ENCODE assay signal across 8 mouse cellular contexts in the genomic region with DNA sequence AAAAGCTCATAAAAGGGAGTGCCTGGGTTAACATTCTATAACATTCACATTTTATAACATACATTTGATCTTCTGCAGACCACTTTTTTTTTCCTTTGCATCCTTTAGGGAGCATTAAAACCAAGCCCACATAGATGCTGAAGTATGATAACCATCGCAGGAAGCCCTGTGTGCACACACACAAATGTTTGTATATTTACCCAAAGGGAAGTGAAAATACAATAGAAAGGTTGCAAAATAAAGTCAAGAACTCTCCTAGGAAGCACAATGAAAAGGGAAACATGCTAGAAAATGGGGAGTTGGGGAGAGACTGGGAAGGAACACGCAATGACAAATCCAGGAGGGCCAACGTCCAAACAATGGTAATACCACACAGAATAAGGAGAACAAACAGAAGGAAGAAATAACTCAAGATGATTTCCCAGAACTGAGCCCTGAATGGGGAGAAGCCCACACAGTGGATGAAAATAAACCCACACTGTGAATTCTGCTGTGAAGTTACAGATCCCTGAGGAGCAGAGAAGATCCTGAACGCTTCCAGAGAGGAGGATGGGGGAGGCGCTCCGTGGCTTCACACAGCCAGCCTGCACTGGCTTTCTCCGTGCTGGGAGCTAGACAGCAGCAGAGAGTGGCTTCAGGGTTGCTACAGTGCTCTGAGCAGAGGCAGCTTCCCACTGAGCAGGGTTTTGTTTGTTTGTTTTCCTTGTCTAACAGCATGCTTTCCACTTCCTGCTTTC. TPM values are rescaled to one million over a fixed set of nuclear protein-coding genes. Genes with fewer than 3 reads are reported as not detected.
DNase-seq lines count a peak whose midpoint lies in the region; ATAC-seq and TF ChIP-seq lines count a peak whose summit lies in the region.

No protein-coding gene starts in this region.

- no peaks in the 10 kb centered on the region for H3K4me1 ChIP-seq in kidney, postnatal 0 days (replicated peaks; ENCODE audit: insufficient read depth, low read length)
- H3K4me1 ChIP-seq in midbrain, embryonic 16.5 days (ENCODE audit: control insufficient read depth, insufficient read depth, low read length), result peaks cover 9% of the 10 kb centered on the region

- no peaks in the 10 kb centered on the region for H3K27me3 ChIP-seq in kidney, postnatal 0 days (ENCODE audit: insufficient read depth, low read length)
- no peaks in the 10 kb centered on the region for H3K27me3 ChIP-seq in midbrain, embryonic 16.5 days (ENCODE audit: control insufficient read depth, insufficient read depth, low read depth, low read length)

- H3K4me2 ChIP-seq in kidney, postnatal 0 days (ENCODE audit: low read length), result peak overlapping the region; percentile 5; the same call in 1 of the 2 replicates
- no peak overlapping the region; the same call in 1 of the 2 replicates for H3K4me2 ChIP-seq in midbrain, embryonic 16.5 days (ENCODE audit: low read length)

- H3K27ac ChIP-seq in kidney, postnatal 0 days, result peak overlapping the region; percentile 63; the same call in 1 of the 2 replicates
- 0 out of 2 replicates have a peak overlapping the region, but pooled peaks have one; percentile 17 for H3K27ac ChIP-seq in midbrain, embryonic 16.5 days (ENCODE audit: low read length)

- intact Hi-C loops in gastrocnemius, postnatal 14 days (cut with DNase I; ENCODE audit: low total_unique reads), result loop anchor here (10.0 kb wide), 2 partner anchors 47 to 307 kb away; no protein-coding TSS in a partner anchor

- 0 out of 2 replicates have a peak, but pooled peaks cover 3% of the 10 kb centered on the region for H3K36me3 ChIP-seq in kidney, postnatal 0 days (ENCODE audit: insufficient read depth, low read length)
- H3K36me3 ChIP-seq in midbrain, embryonic 16.5 days (ENCODE audit: control insufficient read depth, insufficient read depth, low read length), result no peaks in the 10 kb centered on the region

- no peak overlapping the region for H3K4me3 ChIP-seq in kidney, postnatal 0 days (replicated peaks; ENCODE audit: low read depth, low read length)
- no peak overlapping the region for H3K4me3 ChIP-seq in midbrain, embryonic 16.5 days (ENCODE audit: low read depth, low read length)

- 0 out of 2 replicates have a peak, but pooled peaks have one; percentile 16 for TF ChIP-seq CTCF in kidney, postnatal 0 days (IDR thresholded peaks at IDR 0.05; ENCODE audit: low read depth)

- no peak overlapping the region for H3K9ac ChIP-seq in kidney, postnatal 0 days (ENCODE audit: low read depth, low read length)
- no peak overlapping the region for H3K9ac ChIP-seq in midbrain, embryonic 16.5 days (ENCODE audit: low read depth, low read length)

- peak; percentile 65; the same call in 1 of the 2 replicates for ATAC-seq in kidney, postnatal 0 days (replicated peaks; ENCODE audit: low FRiP score, low read depth)
- ATAC-seq in midbrain, embryonic 16.5 days, result peak; percentile 76; the same call in 1 of the 2 replicates

- H3K9me3 ChIP-seq in kidney, postnatal 0 days (replicated peaks; ENCODE audit: low read length), result no peaks in the 10 kb centered on the region
- no peaks in the 10 kb centered on the region for H3K9me3 ChIP-seq in midbrain, embryonic 16.5 days (replicated peaks; ENCODE audit: control insufficient read depth, low read length, poor library complexity, severe bottlenecking)

- peak; percentile 19 for DNase-seq in gastrocnemius, postnatal 14 days
- no peak for DNase-seq in gastrocnemius, adult 18-20 months (ENCODE audit: low spot score)
- DNase-seq in MN1 (ENCODE audit: low spot score), result peak; percentile 9
- peak; percentile 78 to 86 for DNase-seq in frontal cortex, adult 2 months (ENCODE audit: extremely low spot score in 1 of 2, low spot score in 1 of 2)
- peak; percentile 63 for DNase-seq in kidney, postnatal 0 days (ENCODE audit: low spot score)
- DNase-seq in ovary, postnatal 14 days (ENCODE audit: low spot score), result no peak
- no peak for DNase-seq in adrenal gland, postnatal 25 days

- WGBS in kidney, postnatal 0 days, result 27% methylated on average over 7 of the region's 7 CpGs
- 31% methylated on average over 7 of the region's 7 CpGs for WGBS in midbrain, embryonic 16.5 days

RNA-seq across cellular contexts. Expression of a gene that starts 54.6 kb away (rescaled TPM):
- 1 to 10 TPM; 5.1 to 6.1 TPM for total RNA-seq in gastrocnemius, postnatal 14 days (2021)
- total RNA-seq in gastrocnemius, adult 18-20 months (2021), result 1 to 10 TPM; 2.1 to 3.1 TPM
- 13.8 and 14.2 TPM in 2 replicates for polyA plus RNA-seq in frontal cortex, adult 2 months (2012; rRNA removed)
- 2.2 and 2.3 TPM in 2 replicates for polyA plus RNA-seq in kidney, postnatal 0 days (2015; fragmentation: Nextera tagmentation; extraction: Ambion mirVana)
- polyA plus RNA-seq in midbrain, embryonic 16.5 days (2015; fragmentation: Nextera tagmentation; extraction: Ambion mirVana), result 2.4 and 2.6 TPM in 2 replicates
- 7.8 and 9.6 TPM in 2 replicates for total RNA-seq in adrenal gland, postnatal 25 days (2021)

Comparison
In these comparisons a context has a peak if more than half of its experiments do, and no peak if none do; other contexts are left out.
1. DNase-seq: peak in gastrocnemius, postnatal 14 days (single experiment), MN1 (single experiment), frontal cortex, adult 2 months (2 of 2) and kidney, postnatal 0 days (single experiment); none in gastrocnemius, adult 18-20 months (single experiment), ovary, postnatal 14 days (single experiment) and adrenal gland, postnatal 25 days (single experiment).